Mouse (Mus musculus) thymus, postnatal 25 days (tissue): ENCODE results near the gene Nup107.
A peak's percentile ranks its signal among the peaks of the same experiment; 100 is the strongest.

Experiments used
- DNase-seq: peaks from one replicate; pipeline ENCODE4 v3.0.0; 2022

Gene Nup107

DNA sequence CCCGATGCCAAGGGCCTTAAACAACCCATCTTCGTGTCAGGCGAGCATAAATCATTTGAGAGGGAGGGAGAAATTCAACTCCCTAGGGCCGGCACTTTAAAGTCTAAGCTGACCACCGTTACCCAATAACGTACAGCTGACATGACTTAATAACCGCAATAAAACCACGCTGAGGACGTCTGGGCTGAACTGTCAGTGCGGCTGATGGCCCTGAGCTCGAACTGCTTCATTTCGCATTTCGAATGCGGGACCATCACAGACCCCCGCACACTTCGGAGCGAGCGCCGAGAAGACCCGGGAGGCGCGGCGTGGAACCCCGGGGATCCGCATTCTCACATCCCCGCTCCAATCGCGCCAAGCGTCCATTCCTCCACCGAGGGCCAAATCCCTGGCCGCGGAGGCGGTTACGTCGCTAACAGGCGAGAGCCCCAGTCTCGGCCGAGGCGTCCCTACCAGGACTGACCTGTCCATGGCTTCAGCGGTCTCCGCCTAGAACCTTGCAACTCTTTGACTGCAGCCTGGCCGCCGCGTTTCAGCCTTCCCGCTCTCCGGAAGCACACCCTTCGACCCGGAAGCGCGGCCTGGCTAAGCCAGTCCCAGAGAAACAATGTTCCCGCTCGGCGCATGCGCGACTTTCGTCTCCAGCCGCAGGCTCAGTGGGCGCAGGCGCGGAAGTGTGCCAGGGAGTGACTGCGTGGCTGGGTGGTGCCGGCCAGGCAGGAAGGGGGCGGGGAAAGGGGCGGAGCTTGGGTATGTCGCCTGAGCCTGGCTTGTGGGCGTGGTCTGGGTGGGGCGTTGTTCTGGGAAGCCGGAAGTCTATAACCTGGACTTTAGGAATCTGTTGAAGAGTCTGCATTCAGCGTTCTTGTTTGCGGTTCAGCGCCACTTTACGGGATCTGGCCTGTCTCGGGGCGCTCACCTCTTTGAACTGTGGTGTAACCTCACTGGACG is at the start of gene Nup107:
Gene Nup107, minus strand, starts transcription at position 565 of the 951 bp plus-strand sequence.
- DNase-seq: peak; percentile 100

DNA sequence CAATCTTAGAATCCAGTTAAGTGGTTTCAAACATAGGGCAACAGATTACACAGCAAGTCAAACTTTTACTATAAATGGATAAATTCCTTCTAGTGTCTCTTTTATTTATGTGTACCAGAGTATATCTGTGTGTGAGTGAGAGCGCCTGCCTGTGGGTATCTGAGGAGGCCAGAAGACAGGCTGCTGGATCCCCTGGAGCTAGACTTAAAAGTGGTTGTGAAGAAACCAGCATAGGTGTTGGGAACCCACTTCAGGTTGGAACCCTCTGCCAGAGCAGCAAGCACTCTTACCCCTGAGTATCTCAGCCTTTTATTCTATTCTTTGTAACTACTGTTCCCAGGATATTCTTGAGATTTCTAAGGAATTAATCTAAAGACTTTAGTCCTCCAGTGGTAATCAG is 49.3 kb upstream of the Nup107 start:
- no peak for DNase-seq

DNA sequence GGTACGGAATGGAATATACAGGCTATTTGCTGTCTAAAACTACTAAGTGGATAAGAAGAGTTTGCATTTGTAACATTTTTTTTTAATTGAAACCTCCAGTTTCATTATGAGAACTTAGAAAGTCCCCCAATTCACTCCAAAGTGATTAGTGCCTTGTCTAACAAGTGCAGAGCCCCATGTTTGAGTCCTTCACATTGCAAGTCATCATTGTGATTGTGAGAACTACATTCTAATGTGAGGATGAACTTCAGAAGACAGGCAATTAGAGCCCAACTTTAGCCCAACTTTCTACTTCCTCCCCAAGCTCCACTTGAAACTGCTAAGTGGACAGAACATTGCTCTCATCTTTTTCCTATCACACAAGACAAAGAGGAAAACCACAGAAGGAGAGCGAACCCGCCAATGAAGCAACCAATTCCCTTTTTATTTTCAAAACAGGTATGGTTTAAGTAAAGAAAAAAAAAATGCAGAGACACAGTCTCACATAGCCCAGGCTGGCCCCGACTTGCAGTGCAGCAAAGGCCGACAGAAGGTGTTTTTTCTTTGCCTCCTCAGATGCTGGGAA is 48.0 kb upstream of the Nup107 start:
- no peak for DNase-seq

DNA sequence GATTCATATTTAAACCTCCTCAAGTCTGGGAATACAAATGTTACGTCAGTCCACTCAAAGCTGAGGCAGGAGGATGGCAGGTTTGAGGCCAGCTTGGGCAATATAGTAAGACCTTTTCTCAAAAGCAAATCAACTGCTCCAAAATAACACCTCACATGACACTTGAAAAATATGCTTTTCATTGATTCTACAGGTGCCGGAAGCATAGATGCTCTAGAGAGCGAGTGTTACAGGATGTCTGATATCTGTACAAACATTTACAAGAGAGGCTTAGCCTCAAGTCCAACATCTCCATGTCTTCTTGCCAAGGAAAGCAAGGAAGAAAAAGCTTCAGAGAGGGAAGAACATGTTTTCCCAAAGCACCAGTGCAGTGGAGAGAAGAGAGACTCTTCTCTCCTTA is 47.2 kb upstream of the Nup107 start:
- DNase-seq: no peak

DNA sequence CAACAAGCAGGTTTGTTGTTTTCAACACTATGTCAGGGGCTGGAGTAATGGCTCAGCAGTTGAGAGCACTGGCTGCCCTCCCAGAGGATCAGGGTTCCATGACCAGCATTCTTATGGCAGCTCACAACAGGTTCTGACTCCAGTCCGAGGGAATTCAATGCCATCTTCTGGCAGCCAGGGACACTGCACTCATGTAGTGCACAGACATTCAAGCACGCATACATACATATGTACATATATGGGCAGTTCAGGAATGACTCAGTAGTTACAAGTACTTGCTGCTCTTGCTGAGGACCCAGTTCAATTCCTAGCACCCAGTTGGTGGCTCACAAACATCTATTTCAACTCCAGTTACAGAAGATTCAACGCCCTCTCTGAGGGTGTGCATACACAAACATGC is 46.4 kb upstream of the Nup107 start:
- DNase-seq: no peak

DNA sequence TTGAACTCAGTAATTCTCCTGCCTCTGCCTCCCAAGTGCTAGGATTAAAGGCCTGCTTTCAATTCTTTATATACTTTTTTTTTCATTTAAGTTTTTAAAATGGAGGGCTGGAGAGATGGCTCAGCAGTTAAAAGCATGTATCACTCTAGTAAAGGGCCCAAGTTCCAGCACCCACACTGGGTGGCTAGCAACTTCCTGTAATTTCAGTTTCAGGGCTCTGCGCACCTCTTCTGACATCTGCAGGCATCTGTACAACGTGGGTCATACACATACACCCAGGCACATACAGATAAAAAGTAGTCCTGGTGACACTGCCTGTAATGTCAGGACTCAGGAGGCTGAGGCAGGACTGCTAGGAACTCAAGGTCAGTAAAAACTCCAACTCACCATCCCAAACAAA is 43.8 kb upstream of the Nup107 start:
- peak; percentile 35 for DNase-seq

DNA sequence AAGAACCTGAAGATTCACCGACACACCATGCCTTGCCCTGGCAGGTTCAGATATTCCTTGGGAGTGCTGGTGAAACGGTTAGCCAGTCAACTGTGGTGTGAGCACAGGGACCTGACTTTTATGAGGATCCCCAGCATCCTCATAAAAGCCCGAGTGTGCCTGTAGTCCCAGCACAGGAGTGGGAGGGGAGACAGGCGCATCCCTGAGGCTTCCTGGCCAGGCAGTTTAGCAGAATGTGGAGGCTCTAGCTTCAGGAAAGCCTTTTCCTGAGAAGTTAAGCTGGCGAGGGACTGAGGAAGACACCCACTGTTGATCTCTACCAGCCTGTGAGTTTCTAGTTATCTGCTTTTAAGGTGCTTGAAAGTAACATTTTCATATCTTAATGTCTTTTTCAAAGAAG is 42.9 kb upstream of the Nup107 start:
- DNase-seq: no peak

DNA sequence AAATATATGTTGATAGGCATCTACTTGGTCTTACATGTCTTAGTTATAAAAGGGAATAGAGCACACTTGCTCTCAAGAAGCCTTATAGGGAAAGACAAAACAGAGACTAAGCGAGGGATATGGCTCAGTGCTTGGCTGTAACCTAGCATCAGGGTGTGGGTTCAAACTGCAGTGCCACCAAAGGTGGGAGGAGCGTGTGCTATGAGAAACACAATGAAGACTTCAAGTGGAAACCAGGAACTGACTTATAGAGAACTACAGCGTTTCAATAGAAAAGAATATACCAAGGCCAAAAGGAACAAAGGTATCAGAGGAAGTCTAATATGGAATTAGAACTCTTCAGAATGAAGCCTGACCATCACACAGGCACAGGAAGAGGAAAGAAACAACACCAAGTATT is 38.3 kb upstream of the Nup107 start:
- DNase-seq: no peak

DNA sequence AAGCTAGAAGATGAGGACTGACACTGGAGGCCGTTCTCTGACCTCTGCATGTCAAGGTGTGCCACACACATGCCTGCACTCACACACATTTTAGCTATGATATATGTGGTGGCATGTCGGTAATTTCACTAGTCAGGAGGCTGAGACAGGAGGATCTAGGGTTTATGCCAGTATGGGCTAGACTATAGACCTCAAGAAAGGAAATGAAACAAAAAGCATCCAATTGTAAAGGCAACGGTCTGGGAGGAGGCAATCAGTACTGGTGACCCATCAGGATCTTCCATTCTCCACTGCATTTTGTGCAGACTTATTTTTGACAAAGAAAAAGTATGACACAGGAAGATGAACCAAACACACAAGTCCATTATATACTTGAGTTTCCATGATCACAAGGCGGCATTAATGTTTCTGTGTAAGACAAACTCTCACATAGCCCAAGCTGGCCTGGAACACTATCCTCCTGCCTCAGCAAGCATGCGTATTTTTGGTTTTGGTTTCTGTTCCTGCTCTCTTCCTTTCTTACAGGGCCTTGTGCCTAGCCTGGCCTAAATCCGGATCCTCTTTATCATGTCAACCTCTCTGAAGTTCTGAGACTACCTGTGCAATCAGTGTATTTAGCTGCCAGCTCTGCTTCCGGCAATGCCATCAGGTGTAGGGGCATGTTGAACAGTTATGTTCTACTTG is 37.1 kb upstream of the Nup107 start:
- no peak for DNase-seq

DNA sequence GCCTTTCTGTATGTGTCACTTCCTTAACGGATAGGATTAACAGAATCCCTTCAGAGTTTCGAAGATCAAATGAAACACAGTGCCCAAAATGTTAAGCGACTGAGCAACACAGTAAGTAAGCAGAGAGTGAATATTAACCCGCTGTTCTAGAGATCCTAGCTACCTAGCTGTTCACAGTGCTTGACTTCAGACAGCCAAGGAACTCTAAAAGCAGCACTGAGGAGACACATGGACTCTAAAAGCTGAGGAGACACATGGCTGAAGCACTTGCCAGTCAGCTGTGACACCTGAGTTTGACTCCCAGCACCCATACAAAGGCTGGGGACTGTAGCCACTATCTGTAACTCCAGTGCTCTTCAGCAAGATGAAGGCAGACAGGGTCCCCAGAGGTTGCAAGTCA is 36.5 kb upstream of the Nup107 start:
- DNase-seq: no peak

DNA sequence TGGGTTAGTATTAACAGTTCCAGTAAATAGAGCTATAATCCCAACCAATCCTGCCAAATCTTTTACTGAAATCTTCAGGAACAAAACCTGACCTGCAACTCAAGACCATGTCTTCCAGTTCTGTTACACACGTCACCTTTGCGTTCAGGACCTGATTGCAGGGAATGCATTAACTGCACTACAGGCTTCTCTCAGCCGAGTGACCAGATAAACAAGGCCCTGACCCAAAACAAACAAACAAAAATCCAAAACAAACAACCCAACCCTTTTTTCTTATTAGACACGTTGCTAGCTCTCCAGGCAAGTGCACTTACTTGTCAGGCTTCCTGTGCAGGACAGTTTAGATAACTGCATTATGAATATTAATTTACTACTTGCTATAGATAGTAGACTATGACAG is 36.0 kb upstream of the Nup107 start:
- DNase-seq: no peak

DNA sequence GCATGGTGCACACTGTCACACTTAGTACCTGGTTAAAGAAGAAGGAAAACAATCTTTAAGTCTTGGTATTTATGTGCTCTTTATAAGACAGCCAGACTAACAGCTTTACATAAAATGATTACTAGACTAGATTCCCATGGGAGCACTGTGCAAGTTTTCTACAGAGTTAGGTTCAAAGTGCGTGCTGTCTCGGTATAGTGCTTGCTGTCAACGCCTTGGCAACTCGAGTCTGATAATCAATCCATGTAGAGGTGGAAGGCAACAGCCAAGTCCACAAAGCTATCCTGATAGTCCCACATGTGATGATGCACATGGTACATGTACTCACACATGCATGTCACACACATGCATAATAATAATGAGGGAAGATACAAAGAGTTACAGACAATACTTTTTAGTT is 32.1 kb upstream of the Nup107 start:
- no peak for DNase-seq

DNA sequence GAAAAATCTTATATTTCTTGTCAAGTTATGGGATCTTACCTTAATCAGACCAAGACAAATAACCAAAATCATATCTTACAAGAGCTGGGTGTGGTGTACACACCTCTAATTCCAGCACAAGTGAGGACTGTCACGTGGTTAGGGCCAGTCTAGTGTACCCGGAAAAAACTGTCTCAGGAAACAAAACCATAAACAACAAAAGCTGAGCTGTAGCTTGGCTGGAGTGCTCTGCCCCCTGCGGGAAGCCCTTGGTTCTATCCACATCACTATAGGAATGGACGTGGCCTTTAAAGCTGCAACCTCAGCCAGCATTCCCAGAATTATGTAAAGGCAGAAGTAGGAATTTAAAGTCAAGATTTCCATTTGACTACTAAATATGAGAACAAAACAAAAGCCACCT is 31.6 kb upstream of the Nup107 start:
- no peak for DNase-seq

DNA sequence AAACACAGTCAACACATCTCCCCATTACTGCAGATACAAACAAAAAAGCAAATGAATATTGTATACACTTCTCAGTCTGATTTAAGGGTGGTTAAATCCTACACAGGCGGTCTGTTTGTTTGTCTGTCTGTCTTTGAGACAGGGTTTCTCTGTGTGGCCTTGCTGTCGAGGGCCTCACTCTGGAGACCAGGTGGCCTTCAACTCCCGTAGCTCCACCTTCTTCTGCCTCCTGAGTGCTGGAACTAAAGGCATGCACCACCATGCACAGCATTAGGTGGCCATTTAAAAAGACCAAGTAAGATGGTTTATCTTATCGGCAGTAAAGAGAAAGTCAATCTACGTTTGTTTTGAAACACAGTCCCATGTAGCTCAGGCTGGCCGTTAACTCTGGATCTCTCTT is 30.8 kb upstream of the Nup107 start:
- no peak for DNase-seq

DNA sequence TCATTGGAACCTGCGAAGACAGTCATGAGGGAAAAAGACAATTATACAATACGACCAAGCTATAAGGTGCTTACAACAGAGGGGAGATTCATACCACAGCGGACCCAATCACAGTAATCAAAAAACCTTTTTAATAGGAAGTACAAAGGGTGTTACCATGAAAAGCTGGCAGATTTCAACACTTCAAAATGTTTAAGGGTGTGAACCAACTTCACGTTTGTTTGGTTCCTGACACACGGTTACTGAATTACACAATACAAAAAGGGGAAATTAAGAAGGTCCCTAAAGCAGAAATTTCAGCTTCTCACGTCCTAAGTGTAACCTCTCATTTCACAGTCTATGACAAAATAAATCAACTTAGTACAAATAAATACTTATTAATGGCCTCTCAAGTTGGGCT is 26.1 kb upstream of the Nup107 start:
- no peak for DNase-seq

DNA sequence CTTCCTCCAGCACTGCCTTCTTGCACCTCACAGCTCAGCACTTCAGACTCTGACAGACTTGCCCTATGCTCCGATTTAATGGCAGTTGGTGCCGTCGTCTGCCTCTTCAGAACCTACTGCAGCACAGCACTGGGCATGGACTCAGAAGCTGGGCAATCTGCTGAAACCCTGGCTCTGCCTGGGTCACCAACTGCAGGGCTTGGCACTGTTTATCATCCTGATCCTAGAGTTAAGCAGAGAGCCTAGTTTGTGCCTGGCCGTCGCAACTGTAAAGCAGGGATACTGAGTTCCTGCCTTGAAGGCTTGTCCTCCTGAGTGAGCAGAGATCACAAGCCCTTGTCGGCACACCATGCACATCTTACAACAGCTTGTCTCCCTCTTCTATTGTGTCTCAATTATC is 24.2 kb upstream of the Nup107 start:
- no peak for DNase-seq

DNA sequence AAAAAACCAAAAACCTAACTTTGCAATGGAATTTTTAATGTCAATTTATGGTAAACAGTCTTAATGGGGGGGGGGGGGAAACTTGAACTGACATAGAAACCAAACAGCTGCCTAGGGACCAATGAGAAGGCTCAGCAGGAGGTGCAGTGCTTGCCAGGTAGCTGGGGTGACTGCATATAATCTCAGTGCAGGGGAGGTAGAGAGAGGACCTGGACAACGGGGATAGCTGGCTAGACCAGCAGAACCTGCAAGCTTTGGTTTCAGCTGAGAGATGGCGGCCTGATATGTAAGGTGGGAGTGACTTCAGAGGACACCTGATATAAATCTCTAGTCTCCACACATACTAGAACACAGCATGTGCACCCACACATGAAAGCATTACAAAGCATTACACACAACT is 20.0 kb upstream of the Nup107 start:
- no peak for DNase-seq

DNA sequence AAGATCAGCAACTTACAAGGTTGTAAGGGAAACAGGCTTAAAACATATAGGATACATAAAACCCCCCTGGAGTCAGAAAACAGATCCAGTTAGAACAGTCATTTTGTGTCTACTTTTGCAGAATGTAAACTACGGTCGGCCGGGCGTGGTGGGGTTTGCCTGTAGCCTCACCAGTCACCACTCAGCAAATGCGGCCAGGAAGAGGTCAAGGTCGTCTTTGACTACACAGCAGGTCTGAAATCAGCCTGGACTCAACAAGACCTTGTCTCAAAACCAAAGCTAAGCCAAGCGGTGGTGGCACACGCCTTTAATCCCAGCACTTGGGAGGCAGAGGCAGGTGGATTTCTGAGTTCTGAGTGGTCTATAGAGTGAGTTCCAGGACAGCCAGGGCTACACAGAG is 19.1 kb upstream of the Nup107 start:
- DNase-seq: no peak

DNA sequence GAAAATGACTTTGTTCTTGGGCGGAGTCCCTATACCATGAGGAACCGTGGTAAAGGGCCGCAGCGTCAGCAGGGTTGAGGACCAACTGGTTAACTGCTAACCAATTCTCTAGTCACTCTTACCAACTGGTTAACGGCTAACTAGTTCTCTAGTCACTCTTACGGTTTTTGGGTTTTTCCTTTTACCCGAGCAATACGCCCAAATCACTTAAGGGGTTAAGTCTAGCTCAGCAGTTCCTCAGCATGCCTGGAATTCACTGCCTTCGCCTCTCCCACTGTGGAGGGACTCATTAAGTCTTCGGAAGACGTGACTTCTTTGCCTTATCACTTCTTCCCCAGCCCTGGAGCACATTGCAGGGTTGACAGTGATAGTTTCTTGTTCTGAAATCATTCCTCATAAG is 18.0 kb upstream of the Nup107 start:
- DNase-seq: no peak

DNA sequence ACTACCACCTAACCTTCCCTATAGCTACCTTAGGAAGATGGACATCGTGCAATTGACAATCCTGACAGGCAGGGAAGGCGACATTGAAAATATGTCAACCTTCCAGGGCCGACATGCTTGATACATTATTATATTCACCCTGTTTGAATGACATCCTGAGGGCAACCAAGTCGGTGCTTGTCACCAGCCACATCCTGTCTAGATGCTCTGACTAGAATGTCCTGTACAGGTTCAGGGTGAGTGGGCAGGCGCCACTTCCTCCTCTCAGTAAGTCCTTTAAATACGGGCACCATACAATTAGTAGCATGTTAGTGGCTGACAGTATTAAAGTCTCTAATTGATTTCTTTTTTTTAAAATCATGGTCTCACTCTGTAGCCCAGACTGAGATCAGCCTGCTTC is 15.6 kb upstream of the Nup107 start:
- peak; percentile 32 for DNase-seq

DNA sequence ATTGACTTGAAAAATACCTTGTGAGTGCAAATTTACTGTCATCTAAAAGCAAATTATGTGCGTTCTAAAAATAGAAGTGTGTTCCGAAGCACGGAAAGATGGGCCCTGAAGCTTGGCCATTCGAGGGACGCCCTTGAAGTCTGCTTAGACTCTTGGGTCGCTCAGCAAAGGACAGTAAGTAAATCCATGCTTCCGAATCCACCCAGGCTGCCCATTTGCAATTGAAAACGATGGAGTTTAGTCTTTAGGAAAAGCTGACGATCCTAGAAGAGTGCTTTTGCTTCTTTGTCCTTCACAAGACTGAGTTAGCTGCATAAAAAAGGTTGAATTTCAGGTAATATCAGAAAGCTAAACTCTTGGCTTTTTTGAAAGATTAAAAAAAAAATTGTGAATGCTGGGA is 13.4 kb upstream of the Nup107 start:
- no peak for DNase-seq

DNA sequence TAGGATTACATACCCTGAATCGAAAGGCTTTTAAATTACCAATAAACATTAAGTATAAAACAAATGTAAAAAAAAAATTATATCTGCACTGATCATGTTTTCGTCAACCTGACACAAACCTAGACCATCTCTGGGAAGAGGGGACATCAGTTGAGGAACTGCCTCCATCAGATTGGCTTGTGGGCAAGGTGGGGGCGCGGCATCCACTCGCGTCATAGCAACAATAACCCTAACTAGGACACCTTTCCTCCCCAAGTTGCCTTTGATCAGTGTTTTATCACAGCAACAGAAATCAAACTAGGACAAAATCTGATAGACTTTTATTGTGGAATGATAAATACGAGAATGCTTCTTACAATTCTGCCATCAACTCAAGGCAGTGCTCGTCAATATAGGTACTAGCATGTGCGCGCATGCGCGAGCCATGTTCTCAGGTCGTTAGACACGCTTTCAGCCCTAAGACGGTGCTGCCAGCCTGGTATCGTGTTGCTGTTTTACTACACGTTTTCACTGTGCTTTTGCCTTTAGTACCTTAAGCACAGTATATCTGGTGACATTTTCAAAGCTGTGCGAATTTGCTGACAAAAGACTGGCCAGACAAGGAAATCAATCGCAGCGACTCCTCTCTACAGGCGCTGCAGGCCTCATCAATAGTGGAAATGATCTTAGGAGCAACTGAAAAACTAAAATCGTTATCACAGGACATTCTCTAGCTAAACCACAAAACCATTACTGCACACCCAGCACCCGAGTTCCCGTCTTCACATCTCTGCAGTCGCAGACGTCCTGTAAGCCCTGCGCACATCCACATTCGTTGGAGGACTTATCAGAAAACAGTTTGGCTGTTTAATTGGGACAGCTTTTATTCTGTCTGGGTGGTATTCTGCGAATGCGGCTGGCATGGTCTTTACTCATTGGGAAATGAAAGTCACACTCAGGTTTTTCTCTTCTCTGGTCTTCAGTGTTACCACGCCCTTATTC is 11.7 kb upstream of the Nup107 start:
- DNase-seq: no peak

DNA sequence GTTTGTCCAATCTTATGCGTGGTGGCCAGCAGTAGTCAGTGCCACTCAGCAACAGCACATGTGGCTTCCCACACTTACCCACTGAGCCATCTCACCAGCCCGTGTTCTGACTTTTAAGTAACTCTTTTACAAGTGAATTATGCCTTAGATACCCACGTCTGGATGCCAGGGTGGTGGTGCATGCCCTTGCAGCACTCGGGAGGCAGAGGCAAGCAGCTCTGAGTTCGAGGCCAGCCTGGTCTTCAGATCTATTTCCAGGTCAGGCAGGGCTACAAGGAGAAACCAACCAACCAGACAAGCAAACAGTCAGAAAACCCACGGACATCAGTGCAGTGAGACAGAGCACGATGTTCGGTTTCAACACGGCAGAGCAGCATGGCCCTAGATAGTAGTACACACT is 9.4 kb upstream of the Nup107 start:
- no peak for DNase-seq
